Mouse (Mus musculus) C2C12 (cell line): ENCODE measurements around the gene Rere.

Experiments used
- CEBPB ChIP-seq: IDR thresholded peaks from one replicate; pipeline ENCODE4 v1.6.1; 2011; ENCODE audit warnings: low read depth, mild to moderate bottlenecking, control low read depth, moderate library complexity
- CTCF ChIP-seq: IDR thresholded peaks from one replicate; pipeline ENCODE4 v1.5.1; 2011; ENCODE audit not compliant: control insufficient read depth, insufficient read depth, insufficient read length
- MAX ChIP-seq: IDR thresholded peaks from one replicate; pipeline ENCODE4 v1.6.1; 2011; ENCODE audit warnings: mild to moderate bottlenecking, control low read depth
- MYOD1 ChIP-seq: IDR thresholded peaks from one replicate; pipeline ENCODE4 v1.6.1; 2011; ENCODE audit warnings: low read depth; ENCODE audit not compliant: control insufficient read depth, insufficient read length
- MYOG ChIP-seq: IDR thresholded peaks from one replicate; pipeline ENCODE4 v1.6.1; 2011; ENCODE audit not compliant: control insufficient read depth, insufficient read length; ENCODE audit errors: extremely low read depth
- USF1 ChIP-seq: IDR thresholded peaks from one replicate; pipeline ENCODE4 v1.6.1; 2011; ENCODE audit warnings: low read depth, mild to moderate bottlenecking, control low read depth, moderate library complexity

- TF ChIP-seq USF1 (no peak), CTCF (no peak), CEBPB (no peak), MYOD1 (no peak), MAX (peak; percentile 20), MYOG (no peak)
Measured at GRCm38 (mm10) chr4:150281018-150281761, at the start of gene Rere.
